Mouse (Mus musculus): ENCODE results near the gene Golga4. TPM values are rescaled to one million over a fixed set of nuclear protein-coding genes. Genes with fewer than 3 reads are reported as not detected.

Golga4 gene
- total RNA-seq (2014; fragmentation: Nextera tagmentation), result 48.5 and 49.5 TPM in 2 replicates
- 74.2 and 87.3 TPM in 2 replicates for total RNA-seq (2017)

DNA sequence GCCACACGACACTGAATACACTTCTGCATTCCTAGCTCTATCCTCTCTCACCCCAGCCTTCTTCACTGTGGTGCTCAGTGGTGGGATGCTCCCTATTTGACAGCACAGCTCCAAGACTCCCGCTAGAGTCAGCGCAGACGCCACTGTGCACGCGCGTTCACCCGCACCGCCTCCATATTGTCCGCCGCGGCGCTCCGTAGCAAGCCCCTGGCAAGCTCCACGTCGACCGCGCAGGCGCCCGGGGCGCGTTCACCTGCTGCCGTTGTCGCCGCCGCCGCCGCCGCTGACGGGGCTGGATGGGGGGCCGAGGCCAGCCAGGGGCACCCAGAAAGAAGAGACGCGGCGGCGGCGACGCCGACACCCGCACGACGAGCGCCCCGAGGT, at the start of gene Golga4:
Gene Golga4 (plus strand): TSS at position 248 of the 384 bp plus-strand sequence.
- peak; percentile 81 for ATAC-seq (replicated peaks; ENCODE audit: low FRiP score, low TSS enrichment, poor library complexity, severe bottlenecking)

- ATAC-seq (replicated peaks; ENCODE audit: low FRiP score, low TSS enrichment, poor library complexity, severe bottlenecking), result no peak
Observed at GRCm38 (mm10) chr9:118456405-118456804, 49.7 kb upstream of the Golga4 start.

DNA sequence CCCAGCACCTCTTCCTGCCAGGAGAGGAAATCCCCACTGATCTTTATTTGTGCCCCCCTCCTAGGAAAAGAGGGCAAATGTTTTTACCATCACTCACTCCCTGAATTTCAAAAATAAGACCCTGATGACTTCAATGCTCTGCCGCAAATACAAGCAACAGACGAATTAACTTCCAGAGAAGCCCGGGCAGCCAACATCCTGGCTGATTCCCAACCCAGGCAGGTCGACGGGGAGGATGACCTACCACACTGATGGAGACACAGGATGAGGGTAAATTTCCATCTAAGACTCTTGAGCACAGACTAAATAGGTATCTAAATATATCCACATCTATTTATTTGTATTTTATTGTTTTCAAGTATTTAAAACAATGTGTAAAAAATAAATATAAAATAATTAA, 48.0 kb upstream of the Golga4 start:
- no peak for ATAC-seq (replicated peaks; ENCODE audit: low FRiP score, low TSS enrichment, poor library complexity, severe bottlenecking)

GRCm38 (mm10) chr9:118464031-118464430, 42.0 kb upstream of the Golga4 start:
- no peak for ATAC-seq (replicated peaks; ENCODE audit: low FRiP score, low TSS enrichment, poor library complexity, severe bottlenecking)

DNA sequence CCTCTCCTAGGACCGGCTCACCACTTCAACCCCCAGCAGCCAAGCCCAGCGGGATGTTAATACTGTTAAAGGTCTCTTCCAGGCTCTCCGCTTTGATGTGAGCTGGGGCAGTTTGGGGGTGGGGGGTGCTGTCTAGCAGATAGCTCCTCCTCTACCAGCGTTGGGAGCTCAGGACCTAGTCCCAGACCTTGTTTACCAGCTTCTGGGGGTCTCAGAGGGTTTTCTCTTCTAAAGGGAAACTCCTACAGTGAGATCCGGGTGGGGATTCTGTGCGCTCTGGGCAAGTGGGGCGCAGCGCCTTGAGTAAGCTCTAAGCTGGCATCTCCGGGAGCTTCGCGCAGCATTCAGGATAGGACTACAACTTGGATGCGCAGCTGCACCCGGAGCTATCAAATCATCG, 37.8 kb upstream of the Golga4 start:
- ATAC-seq (replicated peaks; ENCODE audit: low FRiP score, low TSS enrichment, poor library complexity, severe bottlenecking), result no peak

DNA sequence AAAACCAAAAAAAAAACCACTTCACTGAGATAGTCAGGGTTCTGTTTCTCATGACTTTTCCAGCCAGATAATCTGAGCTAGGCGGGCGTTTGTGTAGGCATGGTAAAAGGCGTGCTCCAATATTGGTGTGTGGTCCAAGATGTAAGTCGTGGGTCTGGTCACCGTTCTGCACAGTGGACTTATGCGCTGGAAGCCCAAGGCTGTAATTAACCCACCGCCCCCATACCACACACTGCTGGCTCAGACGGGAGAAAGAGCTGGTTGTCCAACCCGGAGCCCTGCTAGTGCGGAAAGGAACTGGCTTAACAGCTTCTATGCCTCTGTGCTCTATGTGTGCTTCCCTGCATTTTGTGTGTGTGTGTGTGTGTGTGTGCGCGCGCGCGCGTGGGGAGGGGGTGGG, 36.8 kb upstream of the Golga4 start:
- ATAC-seq (replicated peaks; ENCODE audit: low FRiP score, low TSS enrichment, poor library complexity, severe bottlenecking), result no peak

DNA sequence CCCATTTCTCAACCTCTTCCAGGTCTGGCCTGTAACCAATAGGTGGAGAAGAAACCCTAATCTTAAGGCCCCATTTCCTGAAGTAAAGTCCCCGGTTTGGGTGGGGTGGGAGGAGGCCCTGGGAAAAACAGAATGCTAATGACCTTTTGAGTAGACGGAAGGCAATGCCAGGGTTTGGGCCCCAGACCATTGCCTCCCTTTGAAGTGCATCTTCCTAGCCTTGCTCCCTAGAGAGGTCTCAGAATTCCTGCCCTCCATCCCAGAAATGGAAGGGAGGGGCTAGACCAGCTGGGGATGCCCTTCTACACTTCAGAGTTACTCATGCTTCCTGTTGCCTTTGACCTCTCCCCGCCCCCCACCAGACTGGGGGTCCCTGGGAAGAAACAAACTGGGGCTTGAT, 34.8 kb upstream of the Golga4 start:
- no peak for ATAC-seq (replicated peaks; ENCODE audit: low FRiP score, low TSS enrichment, poor library complexity, severe bottlenecking)

GRCm38 (mm10) chr9:118476211-118476765, 29.8 kb upstream of the Golga4 start:
- no peak for ATAC-seq (replicated peaks; ENCODE audit: low FRiP score, low TSS enrichment, poor library complexity, severe bottlenecking)

- no peak for ATAC-seq (replicated peaks; ENCODE audit: low FRiP score, low TSS enrichment, poor library complexity, severe bottlenecking)
Observed at GRCm38 (mm10) chr9:118476766-118477271, 29.2 kb upstream of the Golga4 start.

DNA sequence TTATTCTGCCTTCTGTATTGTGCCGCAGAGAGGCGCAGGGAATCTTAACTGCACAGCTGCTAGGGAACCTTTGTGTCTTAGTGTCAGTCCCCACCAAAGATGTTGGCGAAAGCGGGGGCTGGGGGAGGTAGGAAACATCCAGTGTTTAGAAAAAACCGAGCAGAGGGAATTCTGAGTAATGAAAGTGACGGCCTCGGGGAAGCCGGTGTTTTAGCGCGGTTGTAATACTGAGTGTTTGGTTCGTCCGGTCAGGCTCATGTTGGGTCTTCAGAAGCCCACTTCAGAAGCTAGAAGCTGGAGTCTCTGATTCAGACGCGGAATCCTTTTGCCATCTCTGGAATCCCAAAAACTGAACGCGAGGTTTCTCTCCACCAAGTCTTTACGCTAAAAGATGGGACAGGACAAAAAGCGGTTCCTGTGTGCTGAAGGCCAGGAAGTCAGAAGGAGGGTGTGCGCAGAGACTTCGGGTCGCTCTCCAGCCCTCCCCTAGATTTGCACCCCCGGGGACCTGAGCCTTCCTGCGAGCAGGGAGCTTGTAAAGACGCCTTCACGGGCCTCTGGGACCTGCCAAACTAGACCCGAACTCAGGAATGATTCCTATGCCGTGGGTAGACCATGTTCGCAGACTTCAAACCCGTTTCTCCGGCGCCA, 28.7 kb upstream of the Golga4 start:
- no peak for ATAC-seq (replicated peaks; ENCODE audit: low FRiP score, low TSS enrichment, poor library complexity, severe bottlenecking)

GRCm38 (mm10) chr9:118477961-118478360, 28.1 kb upstream of the Golga4 start, which contains the start of gene Eomes:
Gene Eomes, plus strand, starts transcription at chr9:118478212.
- no peak for ATAC-seq (replicated peaks; ENCODE audit: low FRiP score, low TSS enrichment, poor library complexity, severe bottlenecking)

DNA sequence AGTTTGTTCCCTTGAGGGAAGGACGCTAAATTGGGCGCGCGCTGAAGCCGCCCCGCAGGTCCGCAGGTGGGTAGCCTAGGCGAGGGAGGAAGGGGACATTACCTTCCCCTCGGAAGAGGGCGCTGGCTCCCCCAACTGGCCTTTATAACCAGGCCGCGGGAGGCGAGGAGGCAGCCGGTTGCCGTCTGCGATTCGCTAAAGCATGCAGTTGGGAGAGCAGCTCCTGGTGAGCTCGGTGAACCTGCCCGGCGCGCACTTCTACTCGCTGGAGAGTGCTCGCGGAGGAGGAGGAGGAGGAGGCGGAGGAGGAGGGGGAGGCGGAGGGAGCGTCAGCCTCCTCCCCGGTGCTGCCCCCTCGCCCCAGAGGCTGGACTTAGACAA, 27.6 kb upstream of the Golga4 start:
- ATAC-seq (replicated peaks; ENCODE audit: low FRiP score, low TSS enrichment, poor library complexity, severe bottlenecking), result 0 out of 2 replicates have a peak, but pooled peaks have one; percentile 5

DNA sequence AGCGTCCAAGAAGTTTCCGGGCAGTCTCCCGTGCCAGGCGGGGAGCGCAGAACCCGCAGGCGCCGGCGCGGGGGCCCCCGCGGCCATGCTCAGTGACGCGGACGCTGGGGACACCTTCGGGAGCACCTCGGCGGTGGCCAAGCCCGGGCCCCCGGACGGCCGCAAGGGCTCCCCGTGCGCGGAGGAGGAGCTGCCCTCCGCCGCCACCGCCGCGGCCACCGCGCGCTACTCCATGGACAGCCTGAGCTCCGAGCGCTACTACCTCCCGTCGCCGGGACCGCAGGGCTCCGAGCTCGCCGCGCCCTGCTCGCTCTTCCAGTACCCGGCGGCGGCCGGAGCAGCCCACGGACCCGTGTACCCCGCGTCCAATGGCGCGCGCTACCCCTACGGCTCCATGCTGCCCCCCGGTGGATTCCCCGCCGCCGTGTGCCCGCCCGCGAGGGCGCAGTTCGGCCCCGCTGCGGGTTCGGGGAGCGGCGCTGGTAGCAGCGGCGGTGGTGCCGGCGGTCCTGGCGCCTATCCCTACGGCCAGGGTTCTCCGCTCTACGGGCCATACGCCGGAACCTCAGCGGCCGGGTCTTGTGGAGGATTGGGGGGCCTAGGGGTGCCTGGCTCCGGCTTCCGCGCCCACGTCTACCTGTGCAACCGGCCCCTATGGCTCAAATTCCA, 27.1 kb upstream of the Golga4 start:
- ATAC-seq (replicated peaks; ENCODE audit: low FRiP score, low TSS enrichment, poor library complexity, severe bottlenecking), result 0 out of 2 replicates have a peak, but pooled peaks have one; percentile 31

DNA sequence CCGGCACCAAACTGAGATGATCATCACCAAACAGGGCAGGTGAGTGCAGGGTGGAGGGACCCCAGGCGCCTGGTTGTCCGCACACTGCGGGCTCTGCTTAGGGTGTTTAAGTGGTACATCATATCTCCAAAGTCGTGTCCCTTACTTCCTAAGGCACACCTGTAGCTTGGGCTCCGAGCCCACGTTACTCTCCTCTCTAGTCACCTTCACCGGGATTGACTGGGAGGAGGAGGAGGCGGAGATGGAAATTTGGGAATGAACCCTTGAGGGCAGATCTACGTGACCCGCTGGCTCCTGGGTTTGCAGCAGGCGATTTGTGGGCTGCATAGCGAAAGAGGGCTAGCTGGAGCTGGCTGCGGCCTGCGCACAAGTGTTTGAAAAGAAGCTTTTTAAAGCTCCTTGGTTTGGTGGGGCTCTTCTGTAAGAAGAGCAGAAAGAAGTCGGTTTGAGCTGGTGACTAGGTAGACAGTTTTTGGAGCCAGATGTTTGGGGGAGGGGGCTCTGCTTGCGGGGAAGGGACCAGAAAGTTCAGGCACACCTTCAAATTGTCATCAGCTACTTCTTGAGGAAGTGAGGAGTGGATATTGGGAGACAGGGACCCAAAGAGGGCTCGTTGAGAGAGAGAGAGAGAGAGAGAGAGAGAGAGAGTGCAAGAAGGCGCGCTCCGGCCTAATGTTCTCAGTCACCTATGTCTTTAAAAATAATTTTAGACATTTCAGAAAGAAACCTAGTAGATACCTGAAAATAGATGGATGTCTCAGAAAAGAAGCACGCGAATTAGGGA, 26.4 kb upstream of the Golga4 start:
- ATAC-seq (replicated peaks; ENCODE audit: low FRiP score, low TSS enrichment, poor library complexity, severe bottlenecking), result no peak

DNA sequence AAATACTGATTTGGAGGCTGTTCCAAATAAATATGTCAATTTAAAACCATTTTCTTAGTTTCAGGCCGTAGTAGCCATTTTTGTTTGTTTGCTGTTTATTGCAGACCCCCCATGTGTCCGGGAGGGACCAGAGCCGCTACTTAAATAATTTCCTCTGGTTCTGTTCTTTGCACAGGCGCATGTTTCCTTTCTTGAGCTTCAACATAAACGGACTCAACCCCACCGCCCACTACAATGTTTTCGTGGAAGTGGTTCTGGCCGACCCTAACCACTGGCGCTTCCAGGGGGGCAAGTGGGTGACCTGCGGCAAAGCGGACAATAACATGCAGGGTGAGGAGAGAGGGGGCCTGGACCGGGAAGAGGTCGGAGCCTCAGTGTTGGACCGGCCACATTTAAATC, 25.8 kb upstream of the Golga4 start:
- ATAC-seq (replicated peaks; ENCODE audit: low FRiP score, low TSS enrichment, poor library complexity, severe bottlenecking), result no peak

GRCm38 (mm10) chr9:118482210-118482609, 23.9 kb upstream of the Golga4 start:
- ATAC-seq (replicated peaks; ENCODE audit: low FRiP score, low TSS enrichment, poor library complexity, severe bottlenecking), result no peak

GRCm38 (mm10) chr9:118486361-118487095, 19.5 kb upstream of the Golga4 start:
- ATAC-seq (replicated peaks; ENCODE audit: low FRiP score, low TSS enrichment, poor library complexity, severe bottlenecking), result no peak

DNA sequence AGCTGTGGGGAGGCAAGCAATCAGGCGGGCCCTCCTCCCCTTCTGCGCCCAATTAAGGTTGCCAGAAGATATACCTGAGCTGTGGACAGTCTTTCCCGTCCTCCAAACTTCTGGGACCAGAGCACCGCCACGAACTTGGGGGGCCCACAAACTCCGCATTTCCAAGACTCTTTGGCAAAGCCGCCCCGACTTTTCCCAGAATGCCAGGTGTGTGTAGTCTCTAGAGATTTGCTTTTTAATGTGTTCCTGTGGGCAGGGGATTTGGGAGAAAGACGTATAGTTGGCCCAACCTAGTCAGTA, 19.0 kb upstream of the Golga4 start:
- ATAC-seq (replicated peaks; ENCODE audit: low FRiP score, low TSS enrichment, poor library complexity, severe bottlenecking), result no peak

DNA sequence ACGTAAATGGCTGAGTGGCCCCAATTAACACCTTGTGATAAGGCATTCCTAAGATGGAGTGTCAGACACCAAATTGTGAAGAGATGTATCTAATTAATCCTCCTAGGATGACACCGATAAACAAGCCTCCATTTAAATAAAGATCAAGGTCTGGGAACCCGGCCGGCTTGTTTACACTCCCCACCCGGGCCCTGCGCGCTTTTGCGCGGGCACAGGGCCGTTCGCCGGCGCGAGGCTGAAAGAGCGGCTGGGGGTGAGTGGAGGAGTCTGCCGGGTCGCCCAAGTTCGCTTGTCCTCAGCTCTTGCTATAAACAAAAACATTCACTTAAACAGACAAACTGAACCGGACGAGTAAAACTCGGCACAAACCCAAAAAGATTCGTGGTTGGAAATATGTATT, 18.4 kb upstream of the Golga4 start:
- ATAC-seq (replicated peaks; ENCODE audit: low FRiP score, low TSS enrichment, poor library complexity, severe bottlenecking), result no peak

All from megakaryocyte-erythroid progenitor cell, adult 5-6 weeks (primary cell).